Mouse (Mus musculus) kidney, embryonic 15.5 days (tissue): Measurements from ENCODE around the gene Casp9. TPM values are rescaled to one million over a fixed set of nuclear protein-coding genes. Genes with fewer than 3 reads are reported as not detected.

ENCODE experiments used
- ATAC-seq: fragments of 200-750 bp; cut with Nextera tagmentation; replicated peaks from 2 replicates; pipeline ENCODE4 v1.8.0; 2017; ENCODE audit warnings: moderate TSS enrichment; ENCODE audit not compliant: low FRiP score
- H3K27ac ChIP-seq: fragments of 300-500 bp; sonication (generic); 2 replicates; pipeline ENCODE4 v1.5.1; 2015; ENCODE audit warnings: mild to moderate bottlenecking, inconsistent platforms
- H3K27me3 ChIP-seq: fragments of 300-500 bp; sonication (generic); 2 replicates; pipeline ENCODE4 v1.6.1; 2015; ENCODE audit warnings: inconsistent platforms
- H3K36me3 ChIP-seq: fragments of 300-500 bp; sonication (generic); 2 replicates; pipeline ENCODE4 v1.6.1; 2015; ENCODE audit warnings: inconsistent platforms
- H3K4me1 ChIP-seq: fragments of 300-500 bp; sonication (generic); 2 replicates; pipeline ENCODE4 v1.6.1; 2015; ENCODE audit warnings: inconsistent platforms
- H3K4me2 ChIP-seq: fragments of 300-500 bp; sonication (generic); 2 replicates; pipeline ENCODE4 v1.6.1; 2015; ENCODE audit warnings: moderate library complexity, mild to moderate bottlenecking, inconsistent platforms
- H3K4me3 ChIP-seq: fragments of 300-500 bp; sonication (generic); replicated peaks from 2 replicates; pipeline ENCODE4 v1.5.1; 2015; ENCODE audit warnings: mild to moderate bottlenecking, inconsistent platforms
- H3K9ac ChIP-seq: fragments of 300-500 bp; sonication (generic); 2 replicates; pipeline ENCODE4 v1.6.1; 2015; ENCODE audit warnings: mild to moderate bottlenecking, inconsistent platforms
- H3K9me3 ChIP-seq: fragments of 300-500 bp; sonication (generic); replicated peaks from 2 replicates; pipeline ENCODE4 v1.6.1; 2016; ENCODE audit warnings: inconsistent platforms
- WGBS: fragments of 180-500 bp; shearing (Covaris S2); methylation state at CpG from one replicate; pipeline ENCODE4 v1.1.7; 2015; ENCODE audit warnings: mixed read lengths; 5-methylcytosine and 5-hydroxymethylcytosine counted together
- polyA plus RNA-seq: library from polyadenylated mRNA; unstranded; fragments of >200 nt; fragmentation: Nextera tagmentation; extraction: Ambion mirVana; gene quantifications from 2 replicates; pipeline ENCODE4 v1.2.1, GENCODE M21; 2015

The Casp9 gene
- polyA plus RNA-seq, 1 experiment from 2014 or later = 23.7 TPM

- Histone ChIP-seq H3K27me3 (no peaks in the 10 kb centered on the region), H3K27ac (no peak overlapping the region), H3K4me1 (no peaks in the 10 kb centered on the region), H3K36me3 (peaks cover 65% of the 10 kb centered on the region), H3K4me3 (no peak overlapping the region), H3K9me3 (no peaks in the 10 kb centered on the region), H3K4me2 (no peak overlapping the region), H3K9ac (no peak overlapping the region)
- WGBS = 89% methylated on average over 4 of the region's 4 CpGs
- no peak for ATAC-seq
These were observed 10.7 kb downstream of the Casp9 start for GRCm38 (mm10) chr4:141804105-141804504.

GRCm38 (mm10) chr4:141805886-141806285 is 12.5 kb downstream of the Casp9 start:
- H3K4me2 ChIP-seq = no peak overlapping the region
- no peak overlapping the region for H3K9ac ChIP-seq
- H3K4me3 ChIP-seq = no peak overlapping the region
- H3K27me3 ChIP-seq = no peaks in the 10 kb centered on the region
- no peaks in the 10 kb centered on the region for H3K4me1 ChIP-seq
- no peak for ATAC-seq
- WGBS = 95% methylated on average over 8 of the region's 8 CpGs
- no peaks in the 10 kb centered on the region for H3K9me3 ChIP-seq
- H3K36me3 ChIP-seq = peaks cover 83% of the 10 kb centered on the region
- H3K27ac ChIP-seq = no peak overlapping the region

GRCm38 (mm10) chr4:141809850-141810464 is 16.5 kb downstream of the Casp9 start:
- no peak for ATAC-seq

GRCm38 (mm10) chr4:141810975-141811374 is 17.6 kb downstream of the Casp9 start:
- WGBS = 93% methylated on average over 2 of the region's 2 CpGs
- H3K4me1 ChIP-seq = no peaks in the 10 kb centered on the region
- H3K27me3 ChIP-seq = no peaks in the 10 kb centered on the region
- peaks cover 99% of the 10 kb centered on the region for H3K36me3 ChIP-seq
- no peak overlapping the region for H3K27ac ChIP-seq
- no peaks in the 10 kb centered on the region for H3K9me3 ChIP-seq
- no peak overlapping the region for H3K4me3 ChIP-seq
- H3K9ac ChIP-seq = no peak overlapping the region
- no peak for ATAC-seq
- H3K4me2 ChIP-seq = no peak overlapping the region

More at GRCm38 (mm10) chr4:141809850-141810464, 16.5 kb downstream of the Casp9 start:
- WGBS = 81% methylated on average over 8 of the region's 8 CpGs
- Histone ChIP-seq H3K4me3 (no peak overlapping the region), H3K27me3 (no peaks in the 10 kb centered on the region), H3K9ac (no peak overlapping the region), H3K4me1 (no peaks in the 10 kb centered on the region), H3K36me3 (peaks cover 100% of the 10 kb centered on the region), H3K27ac (no peak overlapping the region), H3K4me2 (no peak overlapping the region), H3K9me3 (no peaks in the 10 kb centered on the region)

- Histone ChIP-seq H3K9ac (no peak overlapping the region), H3K4me1 (no peaks in the 10 kb centered on the region), H3K27me3 (no peaks in the 10 kb centered on the region), H3K4me3 (no peak overlapping the region), H3K36me3 (peaks cover 98% of the 10 kb centered on the region), H3K4me2 (no peak overlapping the region), H3K27ac (no peak overlapping the region), H3K9me3 (no peaks in the 10 kb centered on the region)
- WGBS = 93% methylated on average over 7 of the region's 7 CpGs
- no peak for ATAC-seq
These were observed 18.0 kb downstream of the Casp9 start for GRCm38 (mm10) chr4:141811375-141811774.

GRCm38 (mm10) chr4:141816267-141816666 is 22.9 kb downstream of the Casp9 start:
- H3K27ac ChIP-seq = no peak overlapping the region
- no peak overlapping the region for H3K9ac ChIP-seq
- H3K36me3 ChIP-seq = peaks cover 49% of the 10 kb centered on the region
- H3K4me3 ChIP-seq = no peak overlapping the region
- no peak overlapping the region for H3K4me2 ChIP-seq
- no peaks in the 10 kb centered on the region for H3K9me3 ChIP-seq
- no peak for ATAC-seq
- H3K27me3 ChIP-seq = no peaks in the 10 kb centered on the region
- peaks cover 6% of the 10 kb centered on the region; the same call in 1 of the 2 replicates for H3K4me1 ChIP-seq
- 85% methylated on average over 7 of the region's 7 CpGs for WGBS

GRCm38 (mm10) chr4:141816776-141817655 is 23.6 kb downstream of the Casp9 start:
- no peaks in the 10 kb centered on the region for H3K9me3 ChIP-seq
- H3K27me3 ChIP-seq = no peaks in the 10 kb centered on the region
- no peak overlapping the region for H3K4me2 ChIP-seq
- WGBS = 55% methylated on average over 14 of the region's 14 CpGs
- H3K27ac ChIP-seq = no peak overlapping the region
- no peak for ATAC-seq
- H3K4me1 ChIP-seq = peaks cover 6% of the 10 kb centered on the region; the same call in 1 of the 2 replicates
- H3K36me3 ChIP-seq = peaks cover 42% of the 10 kb centered on the region
- no peak overlapping the region for H3K9ac ChIP-seq
- no peak overlapping the region for H3K4me3 ChIP-seq

- H3K27me3 ChIP-seq = no peaks in the 10 kb centered on the region
- no peak overlapping the region for H3K4me3 ChIP-seq
These were observed 24.3 kb downstream of the Casp9 start for GRCm38 (mm10) chr4:141817706-141818105.

GRCm38 (mm10) chr4:141818861-141819260 is 25.4 kb downstream of the Casp9 start:
- Histone ChIP-seq H3K36me3 (peaks cover 23% of the 10 kb centered on the region), H3K9me3 (no peaks in the 10 kb centered on the region), H3K4me1 (peaks cover 6% of the 10 kb centered on the region; the same call in 1 of the 2 replicates), H3K27ac (no peak overlapping the region), H3K4me2 (no peak overlapping the region), H3K27me3 (no peaks in the 10 kb centered on the region), H3K9ac (no peak overlapping the region), H3K4me3 (no peak overlapping the region)
- no peak for ATAC-seq
- WGBS = 89% methylated on average over 13 of the region's 13 CpGs

More at GRCm38 (mm10) chr4:141817706-141818105, 24.3 kb downstream of the Casp9 start:
- Histone ChIP-seq H3K4me1 (peaks cover 6% of the 10 kb centered on the region; the same call in 1 of the 2 replicates), H3K27ac (no peak overlapping the region), H3K9me3 (no peaks in the 10 kb centered on the region), H3K36me3 (peaks cover 35% of the 10 kb centered on the region), H3K4me2 (no peak overlapping the region), H3K9ac (no peak overlapping the region)
- ATAC-seq = no peak
- 74% methylated on average over 10 of the region's 10 CpGs for WGBS

GRCm38 (mm10) chr4:141819316-141819715 is 25.9 kb downstream of the Casp9 start:
- no peak overlapping the region for H3K27ac ChIP-seq
- H3K4me1 ChIP-seq = peaks cover 6% of the 10 kb centered on the region; the same call in 1 of the 2 replicates
- H3K4me2 ChIP-seq = no peak overlapping the region
- peaks cover 19% of the 10 kb centered on the region for H3K36me3 ChIP-seq
- H3K9me3 ChIP-seq = no peaks in the 10 kb centered on the region
- H3K27me3 ChIP-seq = no peaks in the 10 kb centered on the region
- H3K4me3 ChIP-seq = no peak overlapping the region
- WGBS = 90% methylated on average over 7 of the region's 7 CpGs
- ATAC-seq = no peak
- H3K9ac ChIP-seq = no peak overlapping the region

- no peak overlapping the region for H3K9ac ChIP-seq
- H3K27ac ChIP-seq = no peak overlapping the region
- no peaks in the 10 kb centered on the region for H3K27me3 ChIP-seq
- no peak overlapping the region for H3K4me3 ChIP-seq
- H3K4me2 ChIP-seq = no peak overlapping the region
- WGBS = 54% methylated on average over 3 of the region's 3 CpGs
- no peaks in the 10 kb centered on the region for H3K9me3 ChIP-seq
- H3K4me1 ChIP-seq = peaks cover 6% of the 10 kb centered on the region; the same call in 1 of the 2 replicates
- H3K36me3 ChIP-seq = 0 out of 2 replicates have a peak, but pooled peaks cover 2% of the 10 kb centered on the region
- no peak for ATAC-seq
These were observed 27.8 kb downstream of the Casp9 start for GRCm38 (mm10) chr4:141821178-141821577.

GRCm38 (mm10) chr4:141822089-141822488 is 28.7 kb downstream of the Casp9 start:
- Histone ChIP-seq H3K4me2 (no peak overlapping the region), H3K4me1 (peaks cover 2% of the 10 kb centered on the region; the same call in 1 of the 2 replicates), H3K27me3 (no peaks in the 10 kb centered on the region), H3K27ac (no peak overlapping the region), H3K9me3 (no peaks in the 10 kb centered on the region), H3K36me3 (no peaks in the 10 kb centered on the region), H3K4me3 (no peak overlapping the region), H3K9ac (no peak overlapping the region)
- 77% methylated on average over 10 of the region's 10 CpGs for WGBS
- ATAC-seq = no peak
